Mouse (Mus musculus): Measurements from ENCODE around the gene Ppt2. TPM values are rescaled to one million over a fixed set of nuclear protein-coding genes. Genes with fewer than 3 reads are reported as not detected.

The Ppt2 gene
- total RNA-seq, 2 experiments from 2014 or later = 45.8 to 46.4 TPM

DNA sequence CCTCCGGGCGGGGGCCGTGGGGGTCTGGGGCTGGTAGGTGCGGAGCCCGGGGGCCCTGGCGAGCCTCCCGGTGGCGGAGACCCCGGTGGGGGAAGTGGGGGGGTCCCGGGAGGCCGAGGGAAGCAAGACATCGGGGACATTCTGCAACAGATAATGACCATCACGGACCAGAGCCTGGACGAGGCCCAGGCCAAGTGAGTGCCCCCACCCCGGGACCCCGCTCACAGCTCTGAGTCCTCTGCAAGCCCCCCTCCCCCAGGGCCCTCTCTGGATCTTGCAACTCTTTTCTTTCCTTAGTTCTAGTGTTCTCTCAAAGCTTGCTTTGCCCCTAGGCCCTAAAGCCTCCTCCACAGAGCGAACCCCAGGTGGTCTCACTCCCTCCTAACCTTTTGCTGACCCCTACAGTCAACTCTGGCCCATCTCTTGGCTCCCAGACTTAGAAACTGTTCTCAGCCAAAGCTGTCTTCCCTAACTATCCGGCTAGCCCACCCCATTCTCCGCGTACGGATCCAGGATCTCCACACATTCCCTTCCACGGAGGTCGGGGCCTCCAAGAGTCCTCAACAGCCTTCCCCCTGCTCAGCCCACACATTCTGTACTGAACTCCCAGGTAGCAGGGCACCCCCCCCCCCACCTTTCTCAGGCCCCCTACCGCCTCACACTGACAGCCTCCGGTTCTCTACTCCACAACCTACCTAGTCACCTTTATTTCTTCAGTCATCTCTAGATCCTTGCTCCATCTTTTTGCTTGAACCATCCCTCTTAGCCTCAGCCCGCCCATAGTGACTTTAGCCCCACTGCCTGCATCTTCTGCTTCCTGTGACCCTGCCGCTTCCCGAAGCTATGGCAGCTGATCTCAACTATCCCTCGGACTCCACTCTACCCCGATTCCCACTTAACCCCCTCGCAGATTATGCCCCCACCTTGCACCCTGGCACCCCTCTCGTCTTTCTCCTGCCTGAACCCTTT, 35.4 kb downstream of the Ppt2 start:
- peak in 1 of 2 experiments; percentile 48 for DNase-seq (ENCODE audit: low spot score in 2 of 2)
- intact Hi-C loops (cut with DNase I) = loop anchor here (5.0 kb wide), 1 partner anchor 34 kb away; the partner anchor contains the start of genes Ppt2 and Prrt1

- peak; percentile 78 to 82 for DNase-seq (ENCODE audit: low spot score in 2 of 2)
- intact Hi-C loops (cut with DNase I) = loop anchor here (5.0 kb wide), 1 partner anchor 35 kb away; the partner anchor contains the start of genes Ppt2 and Prrt1
Observed at GRCm38 (mm10) chr17:34591994-34592375, 36.3 kb downstream of the Ppt2 start.

GRCm38 (mm10) chr17:34591029-34591993, 37.0 kb downstream of the Ppt2 start, which contains the start of gene Pbx2:
Pbx2 (plus strand) TSS chr17:34591266.
- intact Hi-C loops (cut with DNase I) = loop anchor here (5.0 kb wide), 1 partner anchor 36 kb away; the partner anchor contains the start of genes Ppt2 and Prrt1
- peak in 1 of 2 experiments; percentile 32 for DNase-seq (ENCODE audit: low spot score in 2 of 2)

GRCm38 (mm10) chr17:34590154-34590987, 37.9 kb downstream of the Ppt2 start:
- DNase-seq (ENCODE audit: low spot score in 2 of 2) = no peak
- intact Hi-C loops (cut with DNase I) = loop anchor here (5.0 kb wide), 1 partner anchor 37 kb away; the partner anchor contains the start of genes Ppt2 and Prrt1

DNA sequence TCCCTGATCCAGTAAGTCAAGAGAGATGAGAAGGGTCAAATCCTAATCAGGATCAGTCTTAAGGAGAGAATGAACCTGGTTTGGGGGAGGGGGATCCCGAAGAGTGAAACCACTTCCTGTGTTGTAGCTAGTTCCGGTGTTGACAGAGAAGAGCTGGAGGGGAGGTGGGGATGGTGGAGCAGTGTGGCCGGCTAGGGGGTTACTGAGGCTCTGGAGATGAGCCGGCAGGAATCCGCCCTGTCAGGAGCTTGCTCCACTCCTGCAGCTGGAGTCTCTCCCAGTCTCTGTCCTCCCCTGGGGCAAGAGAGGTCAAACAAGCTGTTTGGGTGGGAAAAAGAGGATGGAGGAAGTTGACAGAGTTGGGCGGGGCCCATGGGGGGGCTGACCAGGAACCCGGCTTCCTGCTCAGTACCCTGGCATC, 38.6 kb downstream of the Ppt2 start, which contains the start of gene Gpsm3:
TSS of gene Gpsm3 (plus strand) at position 126 of the 421 bp plus-strand sequence.
- DNase-seq (ENCODE audit: low spot score in 2 of 2) = no peak
- intact Hi-C loops (cut with DNase I) = loop anchor here (5.0 kb wide), 1 partner anchor 38 kb away; the partner anchor contains the start of genes Ppt2 and Prrt1

DNA sequence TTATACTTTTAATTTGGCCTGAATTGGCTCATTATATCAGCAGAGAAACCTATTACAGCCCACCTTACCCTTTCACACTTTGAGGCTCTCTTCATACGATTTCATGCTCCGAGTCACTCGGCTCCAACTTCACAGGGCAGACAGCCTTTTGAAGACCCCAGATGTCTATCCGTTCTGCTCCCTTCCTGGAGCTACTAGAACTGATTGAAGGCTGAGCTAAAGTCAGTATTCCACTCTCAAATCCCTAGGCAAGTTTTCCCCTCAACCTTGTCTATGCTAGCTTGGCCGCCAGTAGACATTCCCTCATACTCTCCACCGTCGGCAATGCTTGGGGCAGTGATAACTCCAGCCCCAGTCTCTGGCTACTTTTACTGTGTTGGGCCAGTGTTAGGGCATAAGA, 39.1 kb downstream of the Ppt2 start:
- intact Hi-C loops (cut with DNase I) = no loop called here

DNA sequence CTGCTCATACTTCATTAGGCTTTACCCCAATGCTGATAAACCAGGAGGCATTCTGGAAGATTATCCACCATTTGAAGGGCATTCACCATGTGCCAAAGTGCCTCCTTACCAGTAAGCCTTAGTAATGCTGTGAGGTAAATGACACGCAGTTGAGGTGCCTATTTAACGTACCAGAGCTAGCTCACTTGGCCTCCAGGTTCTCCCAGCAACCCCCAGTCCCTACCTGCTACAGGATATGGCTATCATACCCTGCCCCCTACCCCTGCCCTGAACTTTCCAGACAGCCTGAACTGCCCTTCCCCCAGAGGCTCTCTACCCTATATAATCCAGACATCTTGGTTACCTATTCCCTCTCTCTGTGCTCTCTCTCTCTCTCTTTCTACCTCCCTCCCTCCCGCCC, 39.5 kb downstream of the Ppt2 start:
- DNase-seq (ENCODE audit: low spot score in 2 of 2) = no peak
- intact Hi-C loops (cut with DNase I) = no loop called here

More for the DNA sequence above, 39.1 kb downstream of the Ppt2 start:
- no peak for DNase-seq (ENCODE audit: low spot score in 2 of 2)

- intact Hi-C loops (cut with DNase I) = loop anchor here (1.0 kb wide), 1 partner anchor 466 kb away; the partner anchor contains the start of gene Brd2
- DNase-seq (ENCODE audit: low spot score in 2 of 2) = no peak
Observed at GRCm38 (mm10) chr17:34587814-34588213, 40.5 kb downstream of the Ppt2 start.

- intact Hi-C loops (cut with DNase I) = loop anchor here (1.0 kb wide), 1 partner anchor 465 kb away; the partner anchor contains the start of gene Brd2
- peak; percentile 99 for DNase-seq (ENCODE audit: low spot score in 2 of 2)
Observed at GRCm38 (mm10) chr17:34587423-34587811, 40.9 kb downstream of the Ppt2 start.

DNA sequence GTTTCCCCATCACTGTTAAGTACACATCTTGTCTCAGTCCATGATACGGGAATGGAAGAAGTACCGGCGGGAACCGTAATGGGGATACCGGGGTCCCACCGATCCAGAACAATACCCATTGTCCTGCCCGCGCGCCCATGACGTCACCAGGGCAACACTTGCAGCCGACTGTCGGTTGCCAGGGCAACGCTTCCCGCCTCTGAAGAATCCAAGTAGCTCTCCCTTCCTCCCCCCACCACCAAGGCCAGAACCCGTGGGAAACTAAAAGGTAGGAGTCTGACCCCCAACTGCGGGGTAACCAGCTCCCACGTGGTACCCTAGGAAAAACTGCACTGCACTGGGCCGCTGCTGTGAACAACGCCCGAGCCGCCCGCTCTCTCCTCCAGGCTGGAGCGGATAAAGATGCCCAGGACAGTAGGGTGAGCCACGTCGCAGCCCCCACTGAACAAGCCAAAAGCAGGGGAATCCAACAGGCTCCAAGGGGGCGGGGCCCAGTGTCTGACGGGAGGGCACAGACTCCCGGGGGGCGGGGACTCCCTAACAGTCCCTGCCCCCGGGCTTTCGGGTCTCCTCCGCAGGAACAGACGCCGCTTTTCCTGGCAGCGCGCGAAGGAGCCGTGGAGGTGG, 41.4 kb downstream of the Ppt2 start:
- intact Hi-C loops (cut with DNase I) = loop anchor here (1.0 kb wide), 1 partner anchor 465 kb away; the partner anchor contains the start of gene Brd2

DNA sequence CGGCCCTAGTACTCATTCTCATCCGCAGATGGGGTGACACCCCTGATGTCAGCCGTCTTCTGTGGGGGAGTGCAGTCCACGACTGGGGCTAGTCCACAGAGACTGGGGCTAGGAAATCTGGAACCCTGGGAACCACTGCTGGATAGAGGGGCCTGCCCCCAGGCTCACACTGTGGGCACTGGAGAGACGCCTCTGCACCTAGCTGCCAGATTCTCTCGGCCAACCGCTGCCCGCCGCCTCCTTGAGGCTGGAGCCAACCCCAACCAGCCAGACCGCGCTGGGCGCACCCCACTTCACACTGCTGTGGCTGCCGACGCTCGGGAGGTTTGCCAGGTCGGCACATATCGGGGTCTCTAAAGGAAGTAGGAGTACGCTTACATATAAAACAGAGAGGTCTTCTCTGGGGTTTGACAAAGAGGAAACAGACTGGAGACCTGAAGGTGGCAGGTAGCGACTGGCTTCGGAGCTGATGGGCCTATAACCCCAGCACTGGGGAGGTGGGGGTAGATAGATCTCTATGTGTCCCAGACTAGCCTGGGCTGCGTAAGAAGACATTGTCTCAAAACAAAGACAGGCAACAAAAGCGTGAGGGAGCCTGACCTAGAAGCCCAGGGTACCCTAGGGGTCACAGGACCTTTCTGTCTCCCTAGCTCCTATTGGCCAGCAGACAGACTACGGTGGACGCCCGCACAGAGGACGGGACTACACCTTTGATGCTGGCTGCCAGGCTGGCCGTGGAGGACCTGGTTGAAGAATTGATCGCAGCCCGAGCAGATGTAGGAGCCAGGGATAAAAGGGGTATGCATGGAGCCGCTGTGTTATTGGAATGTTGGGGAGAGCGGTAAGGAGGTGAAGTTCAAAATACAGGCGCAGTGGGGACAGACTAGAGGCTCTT, 42.2 kb downstream of the Ppt2 start:
- intact Hi-C loops (cut with DNase I) = no loop called here
- no peak for DNase-seq (ENCODE audit: low spot score in 2 of 2)

More for the DNA sequence above, 41.4 kb downstream of the Ppt2 start:
- peak; percentile 90 to 92 for DNase-seq (ENCODE audit: low spot score in 2 of 2)

DNA sequence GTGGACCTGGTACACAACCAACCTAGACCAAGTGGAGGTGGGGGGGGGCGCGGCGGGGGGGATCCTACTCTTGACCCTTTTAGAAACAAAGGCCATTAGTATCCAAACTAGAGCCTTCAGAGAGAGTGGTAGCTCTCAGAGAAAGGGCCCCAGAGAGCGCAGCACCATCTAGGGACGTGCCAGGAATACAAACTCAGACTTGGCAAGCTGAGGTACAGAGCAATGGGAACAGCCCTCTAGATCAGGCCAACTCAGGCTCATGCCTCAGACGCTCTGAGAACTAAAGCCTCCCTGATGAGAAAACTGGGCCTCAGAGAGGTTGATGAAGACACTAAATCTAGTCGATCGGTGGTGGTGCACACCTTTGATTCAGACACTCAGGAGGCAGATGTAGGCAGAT, 43.2 kb downstream of the Ppt2 start:
- DNase-seq (ENCODE audit: low spot score in 2 of 2) = peak in 1 of 2 experiments; percentile 47
- intact Hi-C loops (cut with DNase I) = no loop called here

- intact Hi-C loops (cut with DNase I) = no loop called here
Observed at GRCm38 (mm10) chr17:34583819-34584218, 44.5 kb downstream of the Ppt2 start.

DNA sequence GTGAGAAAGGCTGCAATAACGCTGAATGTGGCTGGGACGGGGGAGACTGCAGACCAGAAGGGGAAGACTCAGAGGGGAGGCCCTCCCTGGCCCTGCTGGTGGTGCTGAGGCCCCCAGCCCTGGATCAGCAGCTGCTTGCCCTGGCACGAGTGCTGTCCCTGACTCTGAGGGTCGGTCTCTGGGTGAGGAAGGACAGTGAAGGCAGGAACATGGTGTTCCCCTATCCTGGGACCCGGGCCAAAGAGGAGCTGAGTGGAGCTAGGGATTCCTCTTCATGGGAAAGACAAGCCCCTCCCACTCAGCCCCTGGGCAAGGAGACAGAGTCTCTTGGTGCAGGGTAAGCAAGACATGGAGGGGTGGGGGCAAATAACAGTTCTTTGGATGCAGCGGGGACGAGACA, 44.9 kb downstream of the Ppt2 start:
- DNase-seq (ENCODE audit: low spot score in 2 of 2) = no peak
- intact Hi-C loops (cut with DNase I) = no loop called here

More at GRCm38 (mm10) chr17:34583819-34584218, 44.5 kb downstream of the Ppt2 start:
- DNase-seq (ENCODE audit: low spot score in 2 of 2) = no peak

DNA sequence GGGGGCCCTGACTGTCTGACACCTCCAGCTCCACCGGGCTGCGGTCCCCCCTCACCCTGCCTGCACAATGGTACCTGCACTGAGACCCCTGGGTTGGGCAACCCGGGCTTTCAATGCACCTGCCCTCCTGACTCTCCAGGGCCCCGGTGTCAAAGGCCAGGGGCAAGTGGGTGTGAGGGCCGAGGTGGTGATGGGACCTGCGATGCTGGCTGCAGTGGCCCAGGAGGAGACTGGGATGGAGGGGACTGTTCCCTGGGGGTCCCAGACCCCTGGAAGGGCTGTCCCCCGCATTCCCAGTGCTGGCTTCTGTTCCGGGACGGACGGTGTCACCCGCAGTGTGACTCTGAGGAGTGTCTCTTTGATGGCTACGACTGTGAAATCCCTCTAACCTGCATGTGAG, 45.8 kb downstream of the Ppt2 start:
- DNase-seq (ENCODE audit: low spot score in 2 of 2) = no peak

DNA sequence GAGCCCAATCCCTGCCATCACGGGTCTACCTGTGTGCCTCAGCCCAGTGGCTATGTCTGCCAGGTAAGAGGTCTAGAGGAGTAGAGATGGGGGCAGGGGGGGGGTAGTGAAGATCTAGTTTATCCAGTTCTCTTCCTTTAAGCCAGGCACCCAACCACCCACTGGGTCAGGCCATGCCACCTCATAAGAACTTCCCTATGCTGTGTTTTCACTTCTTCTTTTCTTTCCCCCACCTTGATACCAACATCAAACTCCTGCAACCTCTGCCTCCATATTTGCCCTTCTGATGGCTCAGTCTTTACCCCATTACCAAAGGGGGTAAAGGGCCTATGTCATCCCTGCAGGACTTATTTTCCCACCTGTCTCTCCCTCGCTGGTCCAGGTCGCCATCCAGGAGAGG, 50.2 kb downstream of the Ppt2 start:
- intact Hi-C loops (cut with DNase I) = no loop called here
- no peak for DNase-seq (ENCODE audit: low spot score in 2 of 2)

More for the DNA sequence above, 45.8 kb downstream of the Ppt2 start:
- intact Hi-C loops (cut with DNase I) = no loop called here

GRCm38 (mm10) chr17:34576577-34576976, 51.7 kb downstream of the Ppt2 start:
- DNase-seq (ENCODE audit: low spot score in 2 of 2) = no peak
- intact Hi-C loops (cut with DNase I) = no loop called here

All from left cerebral cortex, postnatal 25 days (tissue).